Mouse (Mus musculus): ENCODE measurements around the gene Cxcl12.

GRCm38 (mm10) chr6:117167426-117167730, 957 bp upstream of the Cxcl12 start:
- TF ChIP-seq TAL1 (IDR thresholded peaks at IDR 0.05; ENCODE audit: low read length) (no peak), GATA1 (IDR thresholded peaks at IDR 0.05; ENCODE audit: low read length) (no peak)
